Mouse (Mus musculus): ENCODE measurements around the gene Bend5. TPM values are rescaled to one million over a fixed set of nuclear protein-coding genes. Genes with fewer than 3 reads are reported as not detected.

Bend5 gene
- total and polyA plus RNA-seq, 3 experiments = 15.6 to 21.8 (median 19.3) TPM

DNA sequence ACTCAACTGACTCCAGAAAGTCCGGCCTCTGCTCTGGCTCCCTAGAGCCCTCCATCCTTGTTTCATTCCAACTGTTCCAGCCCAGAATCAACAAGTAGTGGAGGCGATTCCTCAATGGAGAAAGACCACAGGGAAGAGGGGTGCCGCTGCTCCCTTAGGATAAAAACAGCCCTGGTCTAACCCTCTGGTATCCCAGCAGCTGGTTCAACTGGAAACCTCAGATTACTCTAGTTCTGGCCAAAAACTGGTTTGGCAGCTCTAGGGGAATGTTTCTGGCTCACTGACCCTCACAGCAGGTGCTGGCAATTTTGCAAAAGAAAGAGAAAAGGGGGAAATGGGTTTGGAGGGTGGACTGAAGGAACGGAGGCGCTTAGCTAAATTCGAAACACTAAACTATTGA, 407 bp upstream of the Bend5 start:
- TF ChIP-seq USF1 (IDR thresholded peaks at IDR 0.05; ENCODE audit: low read depth, low read length) (no peak), NRF1 (IDR thresholded peaks at IDR 0.05; ENCODE audit: low read depth, low read length) (no peak), ZKSCAN1 (IDR thresholded peaks at IDR 0.05; ENCODE audit: borderline replicate concordance, low read depth, low read length) (no peak), ELF1 (IDR thresholded peaks at IDR 0.05; ENCODE audit: low read depth, low read length) (no peak), ZNF384 (IDR thresholded peaks at IDR 0.05; ENCODE audit: low read depth, low read length) (no peak), EP300 (IDR thresholded peaks at IDR 0.05; ENCODE audit: low read length) (no peak), USF2 (conservative IDR thresholded peaks at IDR 0.05; ENCODE audit: low read depth, low read length) (no peak), MAX (IDR thresholded peaks at IDR 0.05; ENCODE audit: low read length) (no peak), BHLHE40 (IDR thresholded peaks at IDR 0.05; ENCODE audit: low read depth, low read length) (no peak), TCF12 (IDR thresholded peaks at IDR 0.05; ENCODE audit: low read depth, low read length) (no peak), NELFE (IDR thresholded peaks at IDR 0.05; ENCODE audit: low read depth, low read length) (no peak), TBP (conservative IDR thresholded peaks at IDR 0.05; ENCODE audit: low read depth, low read length) (no peak), POLR2AphosphoS2 (IDR thresholded peaks at IDR 0.05; ENCODE audit: low read depth, low read length) (no peak), IRF4 (IDR thresholded peaks at IDR 0.05; ENCODE audit: low read depth, low read length) (no peak), MAFK (IDR thresholded peaks at IDR 0.05; ENCODE audit: insufficient replicate concordance, low read length) (no peak), CTCF (conservative IDR thresholded peaks at IDR 0.05 in 1 of 2, IDR thresholded peaks at IDR 0.05 in 1 of 2; ENCODE audit: low read depth in 2 of 2, low read length in 2 of 2) (no peak), GABPA (IDR thresholded peaks at IDR 0.05; ENCODE audit: insufficient replicate concordance, low read depth, low read length) (no peak), HCFC1 (IDR thresholded peaks at IDR 0.05; ENCODE audit: low read depth, low read length) (no peak), MXI1 (IDR thresholded peaks at IDR 0.05; ENCODE audit: low read depth, low read length) (no peak)
- in situ Hi-C loops (cut with MboI; ENCODE audit: low pct_ligation_motif_present, low pct_unique_long_range_greater_than_20kb, low sequenced_read_pairs) = no loop called here
- peak overlapping the region; percentile 58 for H3K4me2 ChIP-seq (ENCODE audit: insufficient read depth, low read depth, poor library complexity, severe bottlenecking)
- peaks cover 33% of the 10 kb centered on the region for H3K27me3 ChIP-seq (replicated peaks)
- H3K36me3 ChIP-seq (replicated peaks in 1 of 2; ENCODE audit: control insufficient read depth in 1 of 2, insufficient read depth in 1 of 2, low read length in 1 of 2) = peaks cover 0 to 14% of the 10 kb centered on the region in 2 experiments
- peak overlapping the region; percentile 79; the same call in 1 of the 2 replicates for H3K9ac ChIP-seq (ENCODE audit: insufficient read depth, low read depth)
- H3K27ac ChIP-seq (ENCODE audit: insufficient read depth, low read depth) = no peak overlapping the region; the same call in 1 of the 2 replicates
- DNase-seq (ENCODE audit: extremely low read depth) = no peak
- peaks cover 36% of the 10 kb centered on the region for H3K79me2 ChIP-seq (replicated peaks; ENCODE audit: control insufficient read depth, extremely low read depth, insufficient read depth, poor library complexity, severe bottlenecking)
- peak overlapping the region; percentile 72 to 78 (median 72) for H3K4me3 ChIP-seq (replicated peaks in 1 of 3; ENCODE audit: low read depth in 2 of 3, low read length in 2 of 3, poor library complexity in 1 of 3)
- dilution Hi-C loops (cut with MboI; ENCODE audit: extremely low pct_ligation_motif_present, extremely low pct_unique_long_range_greater_than_20kb, low sequenced_read_pairs) = no loop called here
- H3K4me1 ChIP-seq (ENCODE audit: control insufficient read depth in 1 of 2, insufficient read depth in 2 of 2) = peaks cover 7 to 42% of the 10 kb centered on the region in 2 experiments
- no peaks in the 10 kb centered on the region for H3K9me3 ChIP-seq (replicated peaks; ENCODE audit: low read length)

- Histone ChIP-seq H3K4me2 (ENCODE audit: insufficient read depth, low read depth, poor library complexity, severe bottlenecking) (peak overlapping the region; percentile 85), H3K27ac (ENCODE audit: insufficient read depth, low read depth) (peak overlapping the region; percentile 75; the same call in 1 of the 2 replicates), H3K27me3 (replicated peaks) (peaks cover 30% of the 10 kb centered on the region), H3K4me3 (replicated peaks in 1 of 3; ENCODE audit: low read depth in 2 of 3, low read length in 2 of 3, poor library complexity in 1 of 3) (peak overlapping the region; percentile 72 to 78 (median 72)), H3K4me1 (ENCODE audit: control insufficient read depth in 1 of 2, insufficient read depth in 2 of 2) (peaks cover 10 to 59% of the 10 kb centered on the region in 2 experiments), H3K9ac (ENCODE audit: insufficient read depth, low read depth) (peak overlapping the region; percentile 79), H3K79me2 (replicated peaks; ENCODE audit: control insufficient read depth, extremely low read depth, insufficient read depth, poor library complexity, severe bottlenecking) (peaks cover 51% of the 10 kb centered on the region), H3K36me3 (replicated peaks in 1 of 2; ENCODE audit: control insufficient read depth in 1 of 2, insufficient read depth in 1 of 2, low read length in 1 of 2) (peaks cover 0 to 15% of the 10 kb centered on the region in 2 experiments), H3K9me3 (replicated peaks; ENCODE audit: low read length) (no peaks in the 10 kb centered on the region)
- dilution Hi-C loops (cut with MboI; ENCODE audit: extremely low pct_ligation_motif_present, extremely low pct_unique_long_range_greater_than_20kb, low sequenced_read_pairs) (no loop called here), in situ Hi-C loops (cut with MboI; ENCODE audit: low pct_ligation_motif_present, low pct_unique_long_range_greater_than_20kb, low sequenced_read_pairs) (no loop called here)
- TF ChIP-seq MYC (IDR thresholded peaks at IDR 0.05; ENCODE audit: low read depth, low read length) (no peak), ELF1 (IDR thresholded peaks at IDR 0.05; ENCODE audit: low read depth, low read length) (no peak), USF2 (conservative IDR thresholded peaks at IDR 0.05; ENCODE audit: low read depth, low read length) (no peak), CTCF (conservative IDR thresholded peaks at IDR 0.05 in 1 of 2, IDR thresholded peaks at IDR 0.05 in 1 of 2; ENCODE audit: low read depth in 2 of 2, low read length in 2 of 2) (no peak), IRF4 (IDR thresholded peaks at IDR 0.05; ENCODE audit: low read depth, low read length) (no peak), PAX5 (IDR thresholded peaks at IDR 0.05; ENCODE audit: low read length) (no peak), NELFE (IDR thresholded peaks at IDR 0.05; ENCODE audit: low read depth, low read length) (no peak), MEF2A (IDR thresholded peaks at IDR 0.05; ENCODE audit: borderline replicate concordance, low read depth, low read length) (no peak), JUND (conservative IDR thresholded peaks at IDR 0.05; ENCODE audit: low read depth, low read length) (no peak), GABPA (IDR thresholded peaks at IDR 0.05; ENCODE audit: insufficient replicate concordance, low read depth, low read length) (no peak), TBP (conservative IDR thresholded peaks at IDR 0.05; ENCODE audit: low read depth, low read length) (no peak), USF1 (IDR thresholded peaks at IDR 0.05; ENCODE audit: low read depth, low read length) (no peak), ZMIZ1 (IDR thresholded peaks at IDR 0.05; ENCODE audit: low read depth, low read length) (no peak), JUN (IDR thresholded peaks at IDR 0.05; ENCODE audit: insufficient read depth, low read depth, low read length) (no peak), ZKSCAN1 (IDR thresholded peaks at IDR 0.05; ENCODE audit: borderline replicate concordance, low read depth, low read length) (no peak), MAZ (IDR thresholded peaks at IDR 0.05; ENCODE audit: low read depth, low read length) (no peak), ZNF384 (IDR thresholded peaks at IDR 0.05; ENCODE audit: low read depth, low read length) (no peak), E2F4 (IDR thresholded peaks at IDR 0.05; ENCODE audit: insufficient replicate concordance, low read depth, low read length) (no peak), POLR2A (IDR thresholded peaks at IDR 0.05; ENCODE audit: low read depth, low read length) (no peak)
- no peak for DNase-seq (ENCODE audit: extremely low read depth)
These were observed 1.3 kb downstream of the Bend5 start for GRCm38 (mm10) chr4:111416126-111416525.

All from CH12.LX (cell line).